Mouse (Mus musculus) heart, embryonic 12.5 days (tissue): ENCODE data around the gene Cacna1s. TPM values are rescaled to one million over a fixed set of nuclear protein-coding genes. Genes with fewer than 3 reads are reported as not detected.

ENCODE experiments used
- ATAC-seq: fragments of 200-750 bp; cut with Nextera tagmentation; 2 replicates; pipeline ENCODE4 v1.8.0; 2017; ENCODE audit warnings: moderate TSS enrichment, moderate library complexity; ENCODE audit not compliant: insufficient number of reproducible peaks, low FRiP score
- H3K27ac ChIP-seq: fragments of 300-500 bp; sonication (generic); 2 replicates; pipeline ENCODE4 v1.5.1; 2016; ENCODE audit warnings: mild to moderate bottlenecking, moderate library complexity; ENCODE audit not compliant: poor library complexity, severe bottlenecking
- H3K27me3 ChIP-seq: fragments of 300-500 bp; sonication (generic); replicated peaks from 2 replicates; pipeline ENCODE4 v1.6.1; 2016; ENCODE audit warnings: mild to moderate bottlenecking, moderate library complexity
- H3K36me3 ChIP-seq: fragments of 300-500 bp; sonication (generic); 2 replicates; pipeline ENCODE4 v1.6.1; 2016; ENCODE audit warnings: mild to moderate bottlenecking, moderate library complexity
- H3K4me1 ChIP-seq: fragments of 300-500 bp; sonication (generic); replicated peaks from 2 replicates; pipeline ENCODE4 v1.6.1; 2016; ENCODE audit warnings: mild to moderate bottlenecking
- H3K4me2 ChIP-seq: fragments of 300-500 bp; sonication (generic); 2 replicates; pipeline ENCODE4 v1.6.1; 2016; ENCODE audit warnings: mild to moderate bottlenecking, moderate library complexity
- H3K4me3 ChIP-seq: fragments of 300-500 bp; sonication (generic); 2 replicates; pipeline ENCODE4 v1.5.1; 2016; ENCODE audit warnings: mild to moderate bottlenecking
- H3K9ac ChIP-seq: fragments of 300-500 bp; sonication (generic); 2 replicates; pipeline ENCODE4 v1.6.1; 2016; ENCODE audit warnings: mild to moderate bottlenecking, moderate library complexity
- H3K9me3 ChIP-seq: fragments of 300-500 bp; sonication (generic); replicated peaks from 2 replicates; pipeline ENCODE4 v1.6.1; 2016; ENCODE audit warnings: mild to moderate bottlenecking, moderate library complexity
- WGBS: fragments of 180-500 bp; shearing (Covaris S2); methylation state at CpG from one replicate; pipeline ENCODE4 v1.1.7; 2016; 5-methylcytosine and 5-hydroxymethylcytosine counted together
- polyA plus RNA-seq: library from polyadenylated mRNA; unstranded; fragments of >200 nt; fragmentation: Nextera tagmentation; extraction: Ambion mirVana; gene quantifications from 2 replicates; pipeline ENCODE4 v1.2.1, GENCODE M21; 2016

Cacna1s gene
- polyA plus RNA-seq, 1 experiment from 2014 or later, result 0.57 TPM

DNA sequence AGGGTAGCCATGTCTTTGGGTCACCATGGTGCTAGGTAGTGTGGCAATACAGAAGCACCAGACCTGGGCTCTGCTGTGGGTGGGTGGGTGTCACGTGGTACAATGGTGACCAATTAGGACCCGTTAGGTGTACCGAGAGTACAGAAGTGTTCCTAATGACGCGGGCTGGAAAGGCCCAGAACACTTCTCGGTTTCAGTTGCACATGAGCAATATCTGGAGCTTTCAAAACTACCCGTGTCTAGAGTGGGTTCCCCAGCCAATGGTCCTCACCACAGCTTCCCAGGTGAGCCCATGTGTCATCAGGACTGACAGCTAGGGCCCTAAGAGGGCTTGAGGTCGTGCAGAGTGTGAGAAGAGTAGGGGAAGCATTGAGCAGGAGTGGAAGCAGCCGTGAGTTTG, 64.5 kb downstream of the Cacna1s start:
- no peak overlapping the region for H3K4me3 ChIP-seq
- H3K4me2 ChIP-seq, result no peak overlapping the region
- 0 out of 2 replicates have a peak, but pooled peaks cover 4% of the 10 kb centered on the region for H3K9me3 ChIP-seq
- ATAC-seq, result no peak
- WGBS, result 75% methylated on average over 9 of the region's 9 CpGs
- no peak overlapping the region for H3K27ac ChIP-seq
- H3K36me3 ChIP-seq, result no peaks in the 10 kb centered on the region
- H3K27me3 ChIP-seq, result peaks cover 7% of the 10 kb centered on the region; the same call in 1 of the 2 replicates
- H3K4me1 ChIP-seq, result peaks cover 13% of the 10 kb centered on the region
- no peak overlapping the region for H3K9ac ChIP-seq

DNA sequence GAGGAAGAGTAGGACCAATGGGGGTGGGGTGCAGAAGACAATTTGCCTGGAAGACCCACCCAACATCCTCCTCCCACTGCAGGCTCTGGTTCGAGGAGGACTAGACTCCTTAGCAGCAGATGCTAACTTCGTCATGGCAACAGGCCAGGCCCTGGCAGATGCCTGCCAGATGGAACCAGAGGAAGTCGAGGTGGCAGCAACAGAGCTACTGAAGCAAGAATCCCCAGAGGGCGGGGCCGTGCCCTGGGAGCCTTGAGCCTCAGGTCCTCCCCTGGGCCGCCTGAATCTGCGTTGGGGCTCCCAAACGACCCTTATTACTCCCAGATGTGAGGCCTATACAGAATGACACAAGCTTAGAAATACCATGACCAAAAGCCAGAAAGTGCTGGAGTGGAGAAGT, 66.3 kb downstream of the Cacna1s start:
- no peak overlapping the region for H3K4me2 ChIP-seq
- WGBS, result 52% methylated on average over 8 of the region's 8 CpGs
- H3K36me3 ChIP-seq, result no peaks in the 10 kb centered on the region
- H3K4me3 ChIP-seq, result no peak overlapping the region
- H3K27me3 ChIP-seq, result peaks cover 7% of the 10 kb centered on the region; the same call in 1 of the 2 replicates
- H3K27ac ChIP-seq, result no peak overlapping the region
- H3K4me1 ChIP-seq, result peaks cover 13% of the 10 kb centered on the region
- no peak overlapping the region for H3K9ac ChIP-seq
- 0 out of 2 replicates have a peak, but pooled peaks cover 2% of the 10 kb centered on the region for H3K9me3 ChIP-seq
- ATAC-seq, result no peak

DNA sequence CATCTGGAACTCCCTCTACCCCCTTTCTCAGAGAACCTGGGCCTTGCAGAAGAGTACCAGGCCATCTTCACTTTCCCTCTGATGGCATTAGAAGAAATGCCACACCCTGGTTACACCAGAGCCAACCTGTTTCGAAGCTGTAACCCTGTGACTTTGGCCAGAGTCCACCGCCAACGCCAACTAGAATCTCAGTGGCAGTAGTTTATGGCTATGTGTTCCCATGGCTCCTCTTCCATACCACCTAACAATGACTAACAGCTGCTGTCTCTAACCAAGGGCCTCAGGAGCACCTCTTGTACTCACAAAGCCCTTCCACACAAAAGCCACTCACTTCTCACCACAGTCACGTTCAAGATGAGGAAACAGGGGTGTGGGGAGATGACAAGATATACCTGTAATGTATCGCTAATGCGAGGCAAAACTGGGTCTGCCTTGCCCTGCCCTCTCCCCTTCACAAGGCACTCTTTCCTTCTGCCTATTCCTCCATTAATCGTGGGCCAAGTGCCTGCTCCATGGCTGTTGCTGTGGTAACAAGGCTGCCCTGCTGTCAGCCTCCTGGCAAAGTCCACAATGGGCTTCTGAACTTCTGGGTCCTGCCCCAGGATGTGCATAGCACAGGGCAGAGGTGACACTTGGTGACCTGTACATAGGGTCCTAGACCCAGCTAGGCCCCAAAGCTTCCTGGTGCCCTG, 67.2 kb downstream of the Cacna1s start:
- H3K9ac ChIP-seq, result no peak overlapping the region; the same call in 1 of the 2 replicates
- H3K4me2 ChIP-seq, result no peak overlapping the region
- H3K27ac ChIP-seq, result no peak overlapping the region
- H3K4me3 ChIP-seq, result no peak overlapping the region
- H3K36me3 ChIP-seq, result no peaks in the 10 kb centered on the region
- WGBS, result 84% methylated on average over 7 of the region's 7 CpGs
- peaks cover 20% of the 10 kb centered on the region for H3K4me1 ChIP-seq
- H3K9me3 ChIP-seq, result no peaks in the 10 kb centered on the region
- ATAC-seq, result no peak
- H3K27me3 ChIP-seq, result peaks cover 7% of the 10 kb centered on the region; the same call in 1 of the 2 replicates

DNA sequence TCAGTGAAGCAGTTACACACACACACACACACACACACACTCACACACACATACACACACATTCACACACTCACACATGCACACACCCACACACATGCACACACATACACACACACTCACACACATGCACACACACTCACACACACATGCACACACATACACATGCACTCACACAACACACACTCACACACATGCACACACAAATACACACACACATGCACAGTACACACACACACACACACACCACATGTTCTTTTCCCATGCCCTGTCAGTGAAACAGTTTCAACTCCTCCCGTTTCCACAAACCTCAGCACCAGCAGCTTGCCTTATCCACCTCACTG, 67.7 kb downstream of the Cacna1s start:
- Histone ChIP-seq H3K27ac (no peak overlapping the region), H3K36me3 (no peaks in the 10 kb centered on the region), H3K4me1 (peaks cover 21% of the 10 kb centered on the region), H3K4me3 (no peak overlapping the region), H3K27me3 (0 out of 2 replicates have a peak, but pooled peaks cover 7% of the 10 kb centered on the region), H3K9ac (no peak overlapping the region; the same call in 1 of the 2 replicates), H3K4me2 (no peak overlapping the region), H3K9me3 (no peaks in the 10 kb centered on the region)
- 14% methylated on average over 1 of the region's 1 CpGs for WGBS
- no peak for ATAC-seq

DNA sequence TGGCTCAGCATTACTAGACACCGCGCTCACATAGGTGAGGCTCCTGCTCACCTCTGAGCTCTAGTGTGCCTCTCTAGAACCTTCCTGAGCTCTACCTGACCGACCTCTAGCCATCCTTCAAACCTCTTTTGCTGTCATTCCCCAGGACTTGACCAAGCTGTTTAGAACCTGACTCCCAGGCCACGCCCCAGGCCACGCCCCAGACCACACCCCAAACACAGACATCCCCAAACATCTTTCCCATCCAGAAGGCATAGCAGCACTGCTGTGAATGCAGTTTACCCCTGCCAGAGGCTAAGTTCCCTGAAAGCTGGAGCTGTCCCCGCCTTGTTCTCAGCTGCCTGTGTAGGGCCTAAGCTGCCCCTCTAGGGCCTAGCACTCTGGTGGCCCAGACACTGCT, 68.2 kb downstream of the Cacna1s start:
- H3K27ac ChIP-seq, result no peak overlapping the region
- no peak; the same call in 1 of the 2 replicates for ATAC-seq
- H3K27me3 ChIP-seq, result 0 out of 2 replicates have a peak, but pooled peaks cover 7% of the 10 kb centered on the region
- H3K9me3 ChIP-seq, result no peaks in the 10 kb centered on the region
- no peak overlapping the region for H3K9ac ChIP-seq
- H3K36me3 ChIP-seq, result no peaks in the 10 kb centered on the region
- no peak overlapping the region for H3K4me3 ChIP-seq
- 47% methylated on average over 6 of the region's 6 CpGs for WGBS
- H3K4me1 ChIP-seq, result peaks cover 21% of the 10 kb centered on the region
- H3K4me2 ChIP-seq, result no peak overlapping the region

DNA sequence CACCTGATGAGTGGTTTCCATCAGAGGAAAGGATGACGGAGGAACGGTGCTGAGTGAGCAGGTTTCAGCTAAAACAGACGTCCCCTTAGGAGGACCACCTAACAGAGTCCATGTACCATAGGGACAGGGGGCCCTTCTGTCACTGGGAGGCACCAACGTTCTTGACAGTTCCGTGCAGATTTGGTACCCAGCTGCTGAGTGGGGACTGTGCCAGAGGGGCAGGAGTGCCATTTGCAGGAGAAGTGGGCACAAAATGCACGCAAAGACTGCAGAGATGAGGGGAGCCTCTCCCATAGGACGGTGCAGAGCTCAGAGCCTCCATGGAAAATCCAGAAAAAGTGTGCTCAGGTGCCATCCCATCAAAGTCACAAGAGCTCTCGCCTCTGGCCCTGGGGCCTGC, 69.5 kb downstream of the Cacna1s start:
- no peak for ATAC-seq
- no peak overlapping the region for H3K27ac ChIP-seq
- H3K4me1 ChIP-seq, result peaks cover 28% of the 10 kb centered on the region
- no peaks in the 10 kb centered on the region for H3K9me3 ChIP-seq
- H3K9ac ChIP-seq, result no peak overlapping the region
- no peak overlapping the region for H3K4me3 ChIP-seq
- 86% methylated on average over 8 of the region's 8 CpGs for WGBS
- H3K36me3 ChIP-seq, result no peaks in the 10 kb centered on the region
- no peak overlapping the region for H3K4me2 ChIP-seq
- H3K27me3 ChIP-seq, result 0 out of 2 replicates have a peak, but pooled peaks cover 7% of the 10 kb centered on the region

DNA sequence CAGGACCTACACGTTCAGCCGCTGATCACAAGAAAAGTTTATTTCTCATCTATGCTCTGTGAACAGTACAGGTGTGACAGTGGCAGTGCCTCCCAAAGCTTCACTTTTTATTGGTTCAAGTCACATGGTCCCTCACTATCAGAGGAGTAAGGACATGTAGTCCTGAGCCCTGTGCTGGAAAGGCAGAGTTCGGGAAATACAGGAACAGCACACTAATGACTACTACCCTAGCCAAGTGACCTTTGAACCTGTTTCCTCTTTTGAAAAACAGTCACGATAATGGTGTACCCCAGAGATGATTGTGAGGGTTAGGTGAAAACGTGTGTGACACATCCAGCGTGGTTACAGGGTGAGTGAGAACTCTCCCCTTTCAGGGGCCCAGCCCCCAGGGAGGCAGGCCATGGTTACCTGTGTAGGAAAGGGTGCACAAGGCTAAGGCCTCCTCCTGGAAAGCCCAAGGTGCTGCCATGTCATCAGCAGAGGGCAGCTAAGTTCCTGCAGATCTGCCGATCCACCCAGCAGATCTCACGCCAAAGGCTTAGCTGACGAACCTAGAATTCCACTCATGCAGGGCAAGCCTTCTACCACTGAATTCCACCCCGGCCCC, 73.7 kb downstream of the Cacna1s start:
- no peak overlapping the region for H3K27ac ChIP-seq
- no peaks in the 10 kb centered on the region for H3K36me3 ChIP-seq
- H3K4me2 ChIP-seq, result no peak overlapping the region
- H3K4me1 ChIP-seq, result peaks cover 52% of the 10 kb centered on the region
- no peak overlapping the region for H3K4me3 ChIP-seq
- no peaks in the 10 kb centered on the region for H3K9me3 ChIP-seq
- WGBS, result 69% methylated on average over 10 of the region's 10 CpGs
- ATAC-seq, result no peak
- no peak overlapping the region for H3K9ac ChIP-seq
- H3K27me3 ChIP-seq, result no peaks in the 10 kb centered on the region

DNA sequence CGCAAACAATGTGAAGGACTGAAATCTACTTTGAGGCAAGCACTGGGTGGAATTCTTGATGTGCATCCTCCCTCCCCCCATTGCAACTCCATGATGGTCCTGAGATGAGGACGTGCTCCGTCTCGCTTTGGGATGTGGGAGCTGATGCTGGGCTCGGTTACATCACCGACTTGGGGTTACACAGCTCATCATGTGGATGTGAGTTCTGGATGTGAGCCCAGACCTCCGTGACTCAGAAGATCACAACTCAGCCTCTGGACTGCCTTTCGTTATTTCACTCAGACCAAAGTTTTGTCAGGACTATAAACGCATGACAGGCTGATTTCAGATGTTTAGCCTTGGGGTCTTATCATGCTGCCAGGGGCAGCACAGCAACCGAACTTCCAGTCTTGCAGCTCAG, 74.3 kb downstream of the Cacna1s start:
- H3K27ac ChIP-seq, result peak overlapping the region; percentile 31; the same call in 1 of the 2 replicates
- no peak overlapping the region for H3K4me3 ChIP-seq
- ATAC-seq, result no peak
- H3K9ac ChIP-seq, result no peak overlapping the region
- peaks cover 52% of the 10 kb centered on the region for H3K4me1 ChIP-seq
- no peaks in the 10 kb centered on the region for H3K27me3 ChIP-seq
- H3K9me3 ChIP-seq, result no peaks in the 10 kb centered on the region
- H3K4me2 ChIP-seq, result no peak overlapping the region
- 50% methylated on average over 10 of the region's 10 CpGs for WGBS
- H3K36me3 ChIP-seq, result no peaks in the 10 kb centered on the region

DNA sequence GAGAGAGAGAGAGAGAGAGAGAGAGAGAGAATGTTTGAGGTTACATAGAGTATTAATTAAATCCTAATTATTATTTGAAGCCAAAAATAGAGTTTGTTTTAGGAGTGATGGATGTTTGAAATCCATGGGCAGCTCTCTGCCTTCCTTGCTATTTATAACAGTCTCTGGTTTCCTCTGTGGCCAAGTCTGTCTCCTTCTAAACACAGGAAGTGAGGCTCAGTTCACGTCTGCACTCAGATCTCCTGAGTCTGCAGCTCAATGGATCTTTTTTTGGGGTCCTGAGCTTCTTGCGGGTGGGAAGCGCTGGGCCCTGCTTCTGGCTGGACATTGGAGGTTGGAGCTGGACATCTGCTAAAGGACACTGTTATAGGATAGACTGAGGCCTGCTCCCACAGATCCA, 75.3 kb downstream of the Cacna1s start:
- Histone ChIP-seq H3K27me3 (no peaks in the 10 kb centered on the region), H3K9ac (no peak overlapping the region), H3K36me3 (no peaks in the 10 kb centered on the region), H3K27ac (0 out of 2 replicates have a peak overlapping the region, but pooled peaks have one; percentile 27), H3K9me3 (no peaks in the 10 kb centered on the region), H3K4me3 (no peak overlapping the region), H3K4me1 (peaks cover 62% of the 10 kb centered on the region), H3K4me2 (no peak overlapping the region)
- ATAC-seq, result no peak
- WGBS, result 34% methylated on average over 3 of the region's 3 CpGs

DNA sequence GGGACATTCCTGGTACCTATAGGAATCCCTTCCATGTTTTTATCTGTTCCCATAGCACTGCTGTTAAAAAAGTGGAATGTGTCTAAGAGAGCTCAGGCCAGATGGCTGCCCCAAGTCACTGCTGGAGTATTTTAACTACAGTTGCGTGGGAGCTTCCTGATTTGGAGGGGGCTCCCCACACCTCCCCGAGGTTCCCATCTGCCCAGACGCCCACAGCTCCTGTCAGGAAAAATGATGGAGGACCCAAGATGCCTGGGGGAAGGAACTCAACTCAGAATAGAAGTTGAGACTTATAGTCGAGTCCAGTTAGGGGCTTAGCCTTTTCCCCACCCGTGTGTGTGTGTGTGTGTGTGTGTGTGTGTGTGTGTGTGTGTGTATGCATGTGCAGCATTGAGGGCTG, 75.9 kb downstream of the Cacna1s start:
- H3K36me3 ChIP-seq, result no peaks in the 10 kb centered on the region
- no peaks in the 10 kb centered on the region for H3K9me3 ChIP-seq
- no peak overlapping the region for H3K4me2 ChIP-seq
- H3K27me3 ChIP-seq, result no peaks in the 10 kb centered on the region
- WGBS, result 55% methylated on average over 5 of the region's 5 CpGs
- ATAC-seq, result no peak
- peaks cover 68% of the 10 kb centered on the region for H3K4me1 ChIP-seq
- 0 out of 2 replicates have a peak overlapping the region, but pooled peaks have one; percentile 24 for H3K9ac ChIP-seq
- H3K4me3 ChIP-seq, result no peak overlapping the region
- H3K27ac ChIP-seq, result peak overlapping the region; percentile 2; the same call in 1 of the 2 replicates

DNA sequence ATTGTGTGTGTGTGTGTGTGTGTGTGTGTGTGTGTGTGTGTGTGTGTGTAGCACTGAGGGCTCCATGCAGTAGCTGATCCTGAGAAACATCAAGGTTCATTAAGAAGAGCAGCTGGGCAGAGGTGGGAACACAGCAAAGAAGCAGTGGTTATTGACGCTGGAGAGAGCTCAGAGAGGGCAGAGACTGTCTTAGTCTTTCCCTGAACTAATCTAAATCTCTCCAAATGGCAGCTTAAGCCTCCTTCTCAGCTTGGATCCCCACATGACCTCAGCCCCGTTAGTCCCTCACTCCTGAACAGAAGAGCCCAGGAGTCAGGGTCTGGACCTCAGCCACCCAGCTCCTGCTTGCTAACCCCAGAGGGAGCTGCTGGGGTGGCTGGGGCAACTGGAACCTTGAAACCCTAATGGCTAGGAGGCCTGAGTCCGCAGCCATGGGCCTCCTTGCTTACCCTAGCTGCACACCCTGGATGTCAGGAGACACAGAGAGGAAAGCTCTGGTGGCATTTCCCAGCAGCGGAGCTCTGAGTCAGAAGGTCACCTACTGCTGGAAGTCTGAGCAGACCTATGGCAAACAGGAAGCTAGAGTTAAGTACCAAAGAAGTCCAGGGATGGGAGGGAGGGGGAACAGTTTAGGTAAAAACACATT, 76.5 kb downstream of the Cacna1s start:
- 0 out of 2 replicates have a peak overlapping the region, but pooled peaks have one; percentile 20 for H3K9ac ChIP-seq
- H3K9me3 ChIP-seq, result no peaks in the 10 kb centered on the region
- H3K36me3 ChIP-seq, result no peaks in the 10 kb centered on the region
- WGBS, result 48% methylated on average over 4 of the region's 4 CpGs
- no peak for ATAC-seq
- H3K4me1 ChIP-seq, result peaks cover 73% of the 10 kb centered on the region
- H3K4me3 ChIP-seq, result no peak overlapping the region
- no peak overlapping the region; the same call in 1 of the 2 replicates for H3K27ac ChIP-seq
- H3K27me3 ChIP-seq, result no peaks in the 10 kb centered on the region
- H3K4me2 ChIP-seq, result no peak overlapping the region
